Mouse (Mus musculus): Measurements from ENCODE around the gene Camk2n1. TPM values are rescaled to one million over a fixed set of nuclear protein-coding genes. Genes with fewer than 3 reads are reported as not detected.

Gene Camk2n1
- polyA plus RNA-seq, 2 experiments from 2014 or later: 0.38 to 0.80 TPM

Other genes with a start within 250 kb of the Camk2n1 start
- 100 to 1,000 TPM; 130 to 146 TPM for gene Hp1bp3, start 238.0 kb upstream of the Camk2n1 start, polyA plus RNA-seq (2017; shearing (Covaris generic))
- gene Sh2d5, start 203.9 kb upstream of the Camk2n1 start, polyA plus RNA-seq (2017; shearing (Covaris generic)): under 1 TPM in 1 of 2 experiments, not detected in 1; 0.17 TPM
- gene Kif17, start 203.9 kb upstream of the Camk2n1 start, polyA plus RNA-seq (2017; shearing (Covaris generic)): not detected
- 100 to 1,000 TPM in 1 of 2 experiments, 10 to 100 TPM in 1; 91.1 to 119 TPM for gene Ddost, start 149.6 kb upstream of the Camk2n1 start, polyA plus RNA-seq (2017; shearing (Covaris generic))
- 10 to 100 TPM in 1 of 2 experiments, 1 to 10 TPM in 1; 5.6 to 15.3 TPM for gene Pink1, start 128.0 kb upstream of the Camk2n1 start, polyA plus RNA-seq (2017; shearing (Covaris generic))
- gene Cda, start 86.3 kb upstream of the Camk2n1 start, polyA plus RNA-seq (2017; shearing (Covaris generic)): not detected
- not detected for gene Fam43b, start 57.8 kb upstream of the Camk2n1 start, polyA plus RNA-seq (2017; shearing (Covaris generic))
- 10 to 100 TPM; 12.9 to 14.0 TPM for gene Mul1, start 19.6 kb upstream of the Camk2n1 start, polyA plus RNA-seq (2017; shearing (Covaris generic))
- gene Vwa5b1, start 181.6 kb downstream of the Camk2n1 start, polyA plus RNA-seq (2017; shearing (Covaris generic)): not detected

All from activated CD4-positive, CD25-positive, alpha-beta regulatory T cell, adult 4 months (primary cell).